8 mouse cellular contexts compared by ENCODE assay signal in genomic region chr1:154032669-154033099, GRCm38 (mm10).
A peak's percentile ranks its signal among the peaks of the same experiment; 100 is the strongest.
DNase-seq lines count a peak whose midpoint lies in the region; ATAC-seq lines count a peak whose summit lies in the region.

No protein-coding gene starts in this region.

- 10% methylated on average over 14 of the region's 14 CpGs for WGBS in embryonic facial prominence, embryonic 15.5 days
- WGBS in kidney, embryonic 14.5 days = 18% methylated on average over 14 of the region's 14 CpGs
- WGBS in limb, embryonic 13.5 days = 18% methylated on average over 14 of the region's 14 CpGs
- 14% methylated on average over 14 of the region's 14 CpGs for WGBS in stomach, embryonic 15.5 days

- H3K36me3 ChIP-seq in embryonic facial prominence, embryonic 15.5 days = no peaks in the 10 kb centered on the region
- no peaks in the 10 kb centered on the region for H3K36me3 ChIP-seq in kidney, embryonic 14.5 days (ENCODE audit: control insufficient read depth, insufficient read depth, low read length)
- H3K36me3 ChIP-seq in limb, embryonic 13.5 days = no peaks in the 10 kb centered on the region
- no peaks in the 10 kb centered on the region for H3K36me3 ChIP-seq in stomach, embryonic 15.5 days

- DNase-seq in cerebellum, adult 11 months = peak; percentile 17
- DNase-seq in heart, adult 8-10 months (ENCODE audit: low spot score) = peak; percentile 85
- DNase-seq in naive thymus-derived CD4-positive, alpha-beta T cell, adult 2 months (ENCODE audit: low read depth) = peak; percentile 18

- no peaks in the 10 kb centered on the region for H3K4me1 ChIP-seq in embryonic facial prominence, embryonic 15.5 days
- no peaks in the 10 kb centered on the region for H3K4me1 ChIP-seq in kidney, embryonic 14.5 days (ENCODE audit: control insufficient read depth, insufficient read depth, low read length)
- no peaks in the 10 kb centered on the region for H3K4me1 ChIP-seq in limb, embryonic 13.5 days
- no peaks in the 10 kb centered on the region; the same call in 1 of the 2 replicates for H3K4me1 ChIP-seq in stomach, embryonic 15.5 days

- peak overlapping the region; percentile 37; the same call in 1 of the 2 replicates for H3K4me2 ChIP-seq in embryonic facial prominence, embryonic 15.5 days (replicated peaks)
- 0 out of 2 replicates have a peak overlapping the region, but pooled peaks have one; percentile 1 for H3K4me2 ChIP-seq in kidney, embryonic 14.5 days (replicated peaks; ENCODE audit: low read depth, low read length)
- peak overlapping the region; percentile 53 for H3K4me2 ChIP-seq in limb, embryonic 13.5 days (replicated peaks)
- peak overlapping the region; percentile 37 for H3K4me2 ChIP-seq in stomach, embryonic 15.5 days

- H3K27me3 ChIP-seq in embryonic facial prominence, embryonic 15.5 days = no peaks in the 10 kb centered on the region
- no peaks in the 10 kb centered on the region; the same call in 1 of the 2 replicates for H3K27me3 ChIP-seq in kidney, embryonic 14.5 days (ENCODE audit: control insufficient read depth, insufficient read depth, low read length)
- no peaks in the 10 kb centered on the region for H3K27me3 ChIP-seq in limb, embryonic 13.5 days
- no peaks in the 10 kb centered on the region for H3K27me3 ChIP-seq in stomach, embryonic 15.5 days (replicated peaks)

- H3K9ac ChIP-seq in embryonic facial prominence, embryonic 15.5 days = no peak overlapping the region
- no peak overlapping the region for H3K9ac ChIP-seq in kidney, embryonic 14.5 days (ENCODE audit: low read depth, low read length)
- 0 out of 2 replicates have a peak overlapping the region, but pooled peaks have one; percentile 31 for H3K9ac ChIP-seq in limb, embryonic 13.5 days
- H3K9ac ChIP-seq in stomach, embryonic 15.5 days = no peak overlapping the region

- no peaks in the 10 kb centered on the region for H3K9me3 ChIP-seq in embryonic facial prominence, embryonic 15.5 days (replicated peaks)
- H3K9me3 ChIP-seq in kidney, embryonic 14.5 days (ENCODE audit: control insufficient read depth, low read length) = no peaks in the 10 kb centered on the region
- no peaks in the 10 kb centered on the region for H3K9me3 ChIP-seq in limb, embryonic 13.5 days
- H3K9me3 ChIP-seq in stomach, embryonic 15.5 days = no peaks in the 10 kb centered on the region

- H3K27ac ChIP-seq in embryonic facial prominence, embryonic 15.5 days (replicated peaks) = no peak overlapping the region
- H3K27ac ChIP-seq in kidney, embryonic 14.5 days (ENCODE audit: low read depth, low read length) = no peak overlapping the region
- H3K27ac ChIP-seq in limb, embryonic 13.5 days = no peak overlapping the region
- H3K27ac ChIP-seq in stomach, embryonic 15.5 days = no peak overlapping the region

- no peak for ATAC-seq in cerebellum, adult (ENCODE audit: insufficient number of reproducible peaks, low FRiP score, low TSS enrichment)
- 0 out of 2 replicates have a peak, but pooled peaks have one; percentile 7 for ATAC-seq in embryonic facial prominence, embryonic 15.5 days (ENCODE audit: insufficient number of reproducible peaks, low FRiP score, low TSS enrichment, low read depth)
- peak; percentile 57; the same call in 1 of the 2 replicates for ATAC-seq in kidney, embryonic 14.5 days (ENCODE audit: low FRiP score, low TSS enrichment)
- 0 out of 2 replicates have a peak, but pooled peaks have one; percentile 32 for ATAC-seq in limb, embryonic 13.5 days (ENCODE audit: low FRiP score, low read depth)
- ATAC-seq in stomach, embryonic 15.5 days (ENCODE audit: insufficient read depth, low FRiP score, low read depth) = peak; percentile 37; the same call in 1 of the 2 replicates

- no peak overlapping the region for H3K4me3 ChIP-seq in embryonic facial prominence, embryonic 15.5 days (replicated peaks)
- H3K4me3 ChIP-seq in kidney, embryonic 14.5 days (ENCODE audit: low read length) = no peak overlapping the region; the same call in 1 of the 2 replicates
- 0 out of 2 replicates have a peak overlapping the region, but pooled peaks have one; percentile 18 for H3K4me3 ChIP-seq in limb, embryonic 13.5 days
- no peak overlapping the region; the same call in 1 of the 2 replicates for H3K4me3 ChIP-seq in stomach, embryonic 15.5 days (replicated peaks)

Comparison
In these comparisons a context has a peak if more than half of its experiments do, and no peak if none do; other contexts are left out.
1. DNase-seq: peak in every context shown above with its lines; median percentile 85 in heart, adult 8-10 months; 18 in naive thymus-derived CD4-positive, alpha-beta T cell, adult 2 months; 17 in cerebellum, adult 11 months.
2. H3K4me2 ChIP-seq: peak in every context shown above with its lines; median percentile 53 in limb, embryonic 13.5 days; 37 in embryonic facial prominence, embryonic 15.5 days; 37 in stomach, embryonic 15.5 days; 1 in kidney, embryonic 14.5 days.